Mouse (Mus musculus): ENCODE measurements around the gene Itfg2. TPM values are rescaled to one million over a fixed set of nuclear protein-coding genes. Genes with fewer than 3 reads are reported as not detected.

Itfg2 gene
- polyA plus RNA-seq, 1 experiment = 48.1 TPM

GRCm38 (mm10) chr6:128432356-128432915 lies 7.7 kb upstream of the Itfg2 start:
- no peak overlapping the region for H3K4me3 ChIP-seq (replicated peaks; ENCODE audit: insufficient read depth, low read depth, low read length)
- H3K4me1 ChIP-seq (ENCODE audit: control insufficient read depth, insufficient read depth, low read length) = peaks cover 32% of the 10 kb centered on the region
- no peak for TF ChIP-seq CTCF (IDR thresholded peaks at IDR 0.05; ENCODE audit: borderline replicate concordance, insufficient read depth, low read depth, low read length)
- no peak for TF ChIP-seq POLR2A (IDR thresholded peaks at IDR 0.05; ENCODE audit: borderline replicate concordance, insufficient read depth, low read length)
- no peaks in the 10 kb centered on the region for H3K27me3 ChIP-seq (ENCODE audit: control insufficient read depth, insufficient read depth, low read length)
- WGBS = 17% methylated on average over 13 of the region's 13 CpGs
- DNase-seq = peak; percentile 77 to 81
- H3K27ac ChIP-seq (ENCODE audit: insufficient read depth, low read length) = peak overlapping the region; percentile 49

- TF ChIP-seq POLR2A (IDR thresholded peaks at IDR 0.05; ENCODE audit: borderline replicate concordance, insufficient read depth, low read length) = no peak
- no peak for TF ChIP-seq CTCF (IDR thresholded peaks at IDR 0.05; ENCODE audit: borderline replicate concordance, insufficient read depth, low read depth, low read length)
Measured at GRCm38 (mm10) chr6:128429826-128430225, 5.1 kb upstream of the Itfg2 start.

GRCm38 (mm10) chr6:128429300-128429699 lies 4.6 kb upstream of the Itfg2 start:
- no peak overlapping the region for H3K4me3 ChIP-seq (replicated peaks; ENCODE audit: insufficient read depth, low read depth, low read length)
- H3K27me3 ChIP-seq (ENCODE audit: control insufficient read depth, insufficient read depth, low read length) = no peaks in the 10 kb centered on the region
- TF ChIP-seq CTCF (IDR thresholded peaks at IDR 0.05; ENCODE audit: borderline replicate concordance, insufficient read depth, low read depth, low read length) (no peak), POLR2A (IDR thresholded peaks at IDR 0.05; ENCODE audit: borderline replicate concordance, insufficient read depth, low read length) (no peak)
- no peak overlapping the region for H3K27ac ChIP-seq (ENCODE audit: insufficient read depth, low read length)
- no peak for DNase-seq
- WGBS = 96% methylated on average over 2 of the region's 2 CpGs
- H3K4me1 ChIP-seq (ENCODE audit: control insufficient read depth, insufficient read depth, low read length) = peaks cover 21% of the 10 kb centered on the region

More at GRCm38 (mm10) chr6:128429826-128430225, 5.1 kb upstream of the Itfg2 start:
- no peak overlapping the region for H3K4me3 ChIP-seq (replicated peaks; ENCODE audit: insufficient read depth, low read depth, low read length)
- peaks cover 25% of the 10 kb centered on the region for H3K4me1 ChIP-seq (ENCODE audit: control insufficient read depth, insufficient read depth, low read length)
- WGBS = 93% methylated on average over 6 of the region's 6 CpGs
- H3K27me3 ChIP-seq (ENCODE audit: control insufficient read depth, insufficient read depth, low read length) = no peaks in the 10 kb centered on the region
- no peak for DNase-seq
- no peak overlapping the region for H3K27ac ChIP-seq (ENCODE audit: insufficient read depth, low read length)

GRCm38 (mm10) chr6:128427571-128427970 lies 2.8 kb upstream of the Itfg2 start:
- WGBS = 98% methylated on average over 5 of the region's 5 CpGs
- no peak for DNase-seq
- no peak overlapping the region for H3K27ac ChIP-seq (ENCODE audit: insufficient read depth, low read length)
- H3K27me3 ChIP-seq (ENCODE audit: control insufficient read depth, insufficient read depth, low read length) = no peaks in the 10 kb centered on the region
- no peak overlapping the region for H3K4me3 ChIP-seq (replicated peaks; ENCODE audit: insufficient read depth, low read depth, low read length)
- no peak for TF ChIP-seq CTCF (IDR thresholded peaks at IDR 0.05; ENCODE audit: borderline replicate concordance, insufficient read depth, low read depth, low read length)
- TF ChIP-seq POLR2A (IDR thresholded peaks at IDR 0.05; ENCODE audit: borderline replicate concordance, insufficient read depth, low read length) = no peak
- peaks cover 7% of the 10 kb centered on the region; the same call in 1 of the 2 replicates for H3K4me1 ChIP-seq (ENCODE audit: control insufficient read depth, insufficient read depth, low read length)

GRCm38 (mm10) chr6:128425046-128425445 lies 315 bp upstream of the Itfg2 start:
- Histone ChIP-seq H3K27me3 (ENCODE audit: control insufficient read depth, insufficient read depth, low read length) (no peaks in the 10 kb centered on the region), H3K27ac (ENCODE audit: insufficient read depth, low read length) (peak overlapping the region; percentile 99; the same call in 1 of the 2 replicates), H3K4me3 (replicated peaks; ENCODE audit: insufficient read depth, low read depth, low read length) (peak overlapping the region; percentile 82), H3K4me1 (ENCODE audit: control insufficient read depth, insufficient read depth, low read length) (no peaks in the 10 kb centered on the region; the same call in 1 of the 2 replicates)
- WGBS = 22% methylated on average over 9 of the region's 9 CpGs
- peak in 1 of 2 experiments; percentile 43 for DNase-seq
- TF ChIP-seq CTCF (IDR thresholded peaks at IDR 0.05; ENCODE audit: borderline replicate concordance, insufficient read depth, low read depth, low read length) = no peak
- TF ChIP-seq POLR2A (IDR thresholded peaks at IDR 0.05; ENCODE audit: borderline replicate concordance, insufficient read depth, low read length) = no peak

GRCm38 (mm10) chr6:128423496-128424268 lies 1.0 kb downstream of the Itfg2 start:
- no peak for TF ChIP-seq CTCF (IDR thresholded peaks at IDR 0.05; ENCODE audit: borderline replicate concordance, insufficient read depth, low read depth, low read length)
- TF ChIP-seq POLR2A (IDR thresholded peaks at IDR 0.05; ENCODE audit: borderline replicate concordance, insufficient read depth, low read length) = no peak
- WGBS = 34% methylated on average over 16 of the region's 16 CpGs
- DNase-seq = peak; percentile 47 to 48

GRCm38 (mm10) chr6:128421480-128421879 lies 3.3 kb downstream of the Itfg2 start:
- H3K4me3 ChIP-seq (replicated peaks; ENCODE audit: insufficient read depth, low read depth, low read length) = no peak overlapping the region
- no peak overlapping the region for H3K27ac ChIP-seq (ENCODE audit: insufficient read depth, low read length)
- no peak for DNase-seq
- 81% methylated on average over 3 of the region's 3 CpGs for WGBS
- H3K4me1 ChIP-seq (ENCODE audit: control insufficient read depth, insufficient read depth, low read length) = peaks cover 4% of the 10 kb centered on the region
- TF ChIP-seq POLR2A (IDR thresholded peaks at IDR 0.05; ENCODE audit: borderline replicate concordance, insufficient read depth, low read length) (no peak), CTCF (IDR thresholded peaks at IDR 0.05; ENCODE audit: borderline replicate concordance, insufficient read depth, low read depth, low read length) (no peak)
- H3K27me3 ChIP-seq (ENCODE audit: control insufficient read depth, insufficient read depth, low read length) = no peaks in the 10 kb centered on the region

More at GRCm38 (mm10) chr6:128423496-128424268, 1.0 kb downstream of the Itfg2 start:
- Histone ChIP-seq H3K27ac (ENCODE audit: insufficient read depth, low read length) (peak overlapping the region; percentile 64; the same call in 1 of the 2 replicates), H3K4me3 (replicated peaks; ENCODE audit: insufficient read depth, low read depth, low read length) (peak overlapping the region; percentile 82), H3K27me3 (ENCODE audit: control insufficient read depth, insufficient read depth, low read length) (no peaks in the 10 kb centered on the region), H3K4me1 (ENCODE audit: control insufficient read depth, insufficient read depth, low read length) (no peaks in the 10 kb centered on the region; the same call in 1 of the 2 replicates)

All from cerebellum, adult 2 months (tissue).